Mouse (Mus musculus): ENCODE data around the gene Fance. TPM values are rescaled to one million over a fixed set of nuclear protein-coding genes. Genes with fewer than 3 reads are reported as not detected.
A peak's percentile ranks its signal among the peaks of the same experiment; 100 is the strongest.

Fance gene
- polyA plus RNA-seq, 1 experiment from 2014 or later: 21.2 TPM

- Histone ChIP-seq H3K4me1 (ENCODE audit: control insufficient read depth, insufficient read depth, low read length) (peaks cover 2% of the 10 kb centered on the region), H3K36me3 (replicated peaks; ENCODE audit: control insufficient read depth, insufficient read depth, low read depth, low read length) (no peaks in the 10 kb centered on the region), H3K9me3 (replicated peaks; ENCODE audit: control insufficient read depth, low read length) (no peaks in the 10 kb centered on the region), H3K27ac (replicated peaks; ENCODE audit: low read depth, low read length) (no peak overlapping the region), H3K9ac (replicated peaks; ENCODE audit: low read length) (no peak overlapping the region), H3K4me2 (ENCODE audit: low read depth, low read length) (no peak overlapping the region), H3K27me3 (ENCODE audit: control insufficient read depth, insufficient read depth, low read length) (no peaks in the 10 kb centered on the region), H3K4me3 (ENCODE audit: low read depth, low read length) (no peak overlapping the region)
- WGBS: 79% methylated on average over 3 of the region's 3 CpGs
- DNase-seq (ENCODE audit: low spot score): no peak
- no peak for ATAC-seq (replicated peaks; ENCODE audit: insufficient number of reproducible peaks, low FRiP score, low TSS enrichment, low read depth)
Measured at GRCm38 (mm10) chr17:28310831-28311230, 2.5 kb upstream of the Fance start.

GRCm38 (mm10) chr17:28311366-28312132, 1.8 kb upstream of the Fance start:
- DNase-seq (ENCODE audit: low spot score) (no peak), ATAC-seq (replicated peaks; ENCODE audit: insufficient number of reproducible peaks, low FRiP score, low TSS enrichment, low read depth) (no peak)
- no peak overlapping the region for H3K4me2 ChIP-seq (ENCODE audit: low read depth, low read length)
- no peak overlapping the region for H3K9ac ChIP-seq (replicated peaks; ENCODE audit: low read length)
- no peaks in the 10 kb centered on the region for H3K36me3 ChIP-seq (replicated peaks; ENCODE audit: control insufficient read depth, insufficient read depth, low read depth, low read length)
- peaks cover 2% of the 10 kb centered on the region for H3K4me1 ChIP-seq (ENCODE audit: control insufficient read depth, insufficient read depth, low read length)
- no peaks in the 10 kb centered on the region for H3K27me3 ChIP-seq (ENCODE audit: control insufficient read depth, insufficient read depth, low read length)
- no peak overlapping the region for H3K27ac ChIP-seq (replicated peaks; ENCODE audit: low read depth, low read length)
- WGBS: 72% methylated on average over 5 of the region's 5 CpGs
- H3K4me3 ChIP-seq (ENCODE audit: low read depth, low read length): no peak overlapping the region
- H3K9me3 ChIP-seq (replicated peaks; ENCODE audit: control insufficient read depth, low read length): no peaks in the 10 kb centered on the region

- ATAC-seq (replicated peaks; ENCODE audit: insufficient number of reproducible peaks, low FRiP score, low TSS enrichment, low read depth): peak; percentile 16; the same call in 1 of the 2 replicates
- no peak overlapping the region for H3K9ac ChIP-seq (replicated peaks; ENCODE audit: low read length)
- 24% methylated on average over 16 of the region's 17 CpGs for WGBS
Measured at GRCm38 (mm10) chr17:28312232-28313211, 797 bp upstream of the Fance start.

GRCm38 (mm10) chr17:28313880-28314225, 534 bp downstream of the Fance start:
- DNase-seq (ENCODE audit: low spot score) (peak; percentile 48), ATAC-seq (replicated peaks; ENCODE audit: insufficient number of reproducible peaks, low FRiP score, low TSS enrichment, low read depth) (peak; percentile 18; the same call in 1 of the 2 replicates)
- Histone ChIP-seq H3K4me3 (ENCODE audit: low read depth, low read length) (peak overlapping the region; percentile 76), H3K9ac (replicated peaks; ENCODE audit: low read length) (peak overlapping the region; percentile 85), H3K4me1 (ENCODE audit: control insufficient read depth, insufficient read depth, low read length) (peaks cover 2% of the 10 kb centered on the region), H3K9me3 (replicated peaks; ENCODE audit: control insufficient read depth, low read length) (no peaks in the 10 kb centered on the region), H3K27me3 (ENCODE audit: control insufficient read depth, insufficient read depth, low read length) (no peaks in the 10 kb centered on the region), H3K27ac (replicated peaks; ENCODE audit: low read depth, low read length) (peak overlapping the region; percentile 74; the same call in 1 of the 2 replicates), H3K36me3 (replicated peaks; ENCODE audit: control insufficient read depth, insufficient read depth, low read depth, low read length) (no peaks in the 10 kb centered on the region; the same call in 1 of the 2 replicates), H3K4me2 (ENCODE audit: low read depth, low read length) (peak overlapping the region; percentile 77)
- whole genome bisulfite sequencing: 2% methylated on average over 11 of the region's 11 CpGs

More at GRCm38 (mm10) chr17:28312232-28313211, 797 bp upstream of the Fance start:
- DNase-seq (ENCODE audit: low spot score): peak; percentile 33
- no peaks in the 10 kb centered on the region for H3K9me3 ChIP-seq (replicated peaks; ENCODE audit: control insufficient read depth, low read length)
- no peaks in the 10 kb centered on the region for H3K36me3 ChIP-seq (replicated peaks; ENCODE audit: control insufficient read depth, insufficient read depth, low read depth, low read length)
- peak overlapping the region; percentile 26 for H3K4me3 ChIP-seq (ENCODE audit: low read depth, low read length)
- H3K27me3 ChIP-seq (ENCODE audit: control insufficient read depth, insufficient read depth, low read length): no peaks in the 10 kb centered on the region
- peaks cover 2% of the 10 kb centered on the region for H3K4me1 ChIP-seq (ENCODE audit: control insufficient read depth, insufficient read depth, low read length)
- H3K4me2 ChIP-seq (ENCODE audit: low read depth, low read length): peak overlapping the region; percentile 5; the same call in 1 of the 2 replicates
- no peak overlapping the region for H3K27ac ChIP-seq (replicated peaks; ENCODE audit: low read depth, low read length)

GRCm38 (mm10) chr17:28315611-28316160, 2.4 kb downstream of the Fance start:
- no peak overlapping the region for H3K27ac ChIP-seq (replicated peaks; ENCODE audit: low read depth, low read length)
- DNase-seq (ENCODE audit: low spot score): no peak
- no peaks in the 10 kb centered on the region; the same call in 1 of the 2 replicates for H3K36me3 ChIP-seq (replicated peaks; ENCODE audit: control insufficient read depth, insufficient read depth, low read depth, low read length)
- H3K4me2 ChIP-seq (ENCODE audit: low read depth, low read length): no peak overlapping the region
- no peaks in the 10 kb centered on the region for H3K27me3 ChIP-seq (ENCODE audit: control insufficient read depth, insufficient read depth, low read length)
- no peak overlapping the region for H3K4me3 ChIP-seq (ENCODE audit: low read depth, low read length)
- peaks cover 2% of the 10 kb centered on the region for H3K4me1 ChIP-seq (ENCODE audit: control insufficient read depth, insufficient read depth, low read length)
- H3K9ac ChIP-seq (replicated peaks; ENCODE audit: low read length): no peak overlapping the region; the same call in 1 of the 2 replicates
- no peak for ATAC-seq (replicated peaks; ENCODE audit: insufficient number of reproducible peaks, low FRiP score, low TSS enrichment, low read depth)
- WGBS: 63% methylated on average over 20 of the region's 20 CpGs
- no peaks in the 10 kb centered on the region for H3K9me3 ChIP-seq (replicated peaks; ENCODE audit: control insufficient read depth, low read length)

GRCm38 (mm10) chr17:28316476-28316875, 3.2 kb downstream of the Fance start:
- Histone ChIP-seq H3K36me3 (replicated peaks; ENCODE audit: control insufficient read depth, insufficient read depth, low read depth, low read length) (no peaks in the 10 kb centered on the region; the same call in 1 of the 2 replicates), H3K4me3 (ENCODE audit: low read depth, low read length) (no peak overlapping the region), H3K4me1 (ENCODE audit: control insufficient read depth, insufficient read depth, low read length) (peaks cover 2% of the 10 kb centered on the region), H3K9ac (replicated peaks; ENCODE audit: low read length) (peak overlapping the region; percentile 9; the same call in 1 of the 2 replicates), H3K27ac (replicated peaks; ENCODE audit: low read depth, low read length) (no peak overlapping the region), H3K9me3 (replicated peaks; ENCODE audit: control insufficient read depth, low read length) (no peaks in the 10 kb centered on the region), H3K27me3 (ENCODE audit: control insufficient read depth, insufficient read depth, low read length) (no peaks in the 10 kb centered on the region), H3K4me2 (ENCODE audit: low read depth, low read length) (no peak overlapping the region)
- no peak for DNase-seq (ENCODE audit: low spot score)
- no peak for ATAC-seq (replicated peaks; ENCODE audit: insufficient number of reproducible peaks, low FRiP score, low TSS enrichment, low read depth)
- WGBS: 85% methylated on average over 9 of the region's 9 CpGs

GRCm38 (mm10) chr17:28317091-28317490, 3.8 kb downstream of the Fance start:
- no peaks in the 10 kb centered on the region for H3K9me3 ChIP-seq (replicated peaks; ENCODE audit: control insufficient read depth, low read length)
- no peaks in the 10 kb centered on the region for H3K27me3 ChIP-seq (ENCODE audit: control insufficient read depth, insufficient read depth, low read length)
- WGBS: 60% methylated on average over 8 of the region's 8 CpGs
- H3K4me3 ChIP-seq (ENCODE audit: low read depth, low read length): no peak overlapping the region
- H3K27ac ChIP-seq (replicated peaks; ENCODE audit: low read depth, low read length): no peak overlapping the region
- ATAC-seq (replicated peaks; ENCODE audit: insufficient number of reproducible peaks, low FRiP score, low TSS enrichment, low read depth) (no peak), DNase-seq (ENCODE audit: low spot score) (no peak)
- no peak overlapping the region for H3K9ac ChIP-seq (replicated peaks; ENCODE audit: low read length)
- no peaks in the 10 kb centered on the region; the same call in 1 of the 2 replicates for H3K36me3 ChIP-seq (replicated peaks; ENCODE audit: control insufficient read depth, insufficient read depth, low read depth, low read length)
- no peak overlapping the region for H3K4me2 ChIP-seq (ENCODE audit: low read depth, low read length)
- peaks cover 2% of the 10 kb centered on the region for H3K4me1 ChIP-seq (ENCODE audit: control insufficient read depth, insufficient read depth, low read length)
